Mouse (Mus musculus) brain, embryonic 18.5 days (tissue): Measurements from ENCODE around the gene Ulk4.

Experiments used
- DNase-seq: peaks from one replicate; pipeline ENCODE4 v3.0.0-alpha.2; 2012; ENCODE audit warnings: low read depth, low spot score

The Ulk4 gene

GRCm38 (mm10) chr9:121020360-121020759, 256.6 kb downstream of the Ulk4 start:
- no peak for DNase-seq

- no peak for DNase-seq
Observed at GRCm38 (mm10) chr9:121019932-121020331, 257.1 kb downstream of the Ulk4 start.

GRCm38 (mm10) chr9:121018524-121019315, 258.3 kb downstream of the Ulk4 start:
- DNase-seq, result no peak

GRCm38 (mm10) chr9:121015810-121016502, 261.0 kb downstream of the Ulk4 start:
- no peak for DNase-seq

- DNase-seq, result no peak
Observed at GRCm38 (mm10) chr9:121011540-121011939, 265.5 kb downstream of the Ulk4 start.

GRCm38 (mm10) chr9:121010544-121010943, 266.5 kb downstream of the Ulk4 start:
- DNase-seq, result no peak

GRCm38 (mm10) chr9:121005961-121006360, 271.0 kb downstream of the Ulk4 start:
- no peak for DNase-seq

- DNase-seq, result no peak
Observed at GRCm38 (mm10) chr9:121001681-121002540, 275.1 kb downstream of the Ulk4 start.

GRCm38 (mm10) chr9:121000641-121001320, 276.2 kb downstream of the Ulk4 start:
- no peak for DNase-seq

- DNase-seq, result no peak
Observed at GRCm38 (mm10) chr9:120998696-120999095, 278.3 kb downstream of the Ulk4 start.

- no peak for DNase-seq
Observed at GRCm38 (mm10) chr9:120994223-120995155, 282.5 kb downstream of the Ulk4 start.

- DNase-seq, result no peak
Observed at GRCm38 (mm10) chr9:120993004-120993403, 284.0 kb downstream of the Ulk4 start.

- DNase-seq, result no peak
Observed at GRCm38 (mm10) chr9:120991801-120992200, 285.2 kb downstream of the Ulk4 start.

GRCm38 (mm10) chr9:120989806-120990700, 286.9 kb downstream of the Ulk4 start:
- DNase-seq, result no peak

- DNase-seq, result no peak
Observed at GRCm38 (mm10) chr9:120988088-120988487, 288.9 kb downstream of the Ulk4 start.

GRCm38 (mm10) chr9:120986994-120987393, 290.0 kb downstream of the Ulk4 start:
- DNase-seq, result no peak

- no peak for DNase-seq
Observed at GRCm38 (mm10) chr9:120986255-120986654, 290.7 kb downstream of the Ulk4 start.

- DNase-seq, result no peak
Observed at GRCm38 (mm10) chr9:120985524-120985923, 291.5 kb downstream of the Ulk4 start.

GRCm38 (mm10) chr9:120985009-120985408, 292.0 kb downstream of the Ulk4 start:
- DNase-seq, result no peak
